Mouse (Mus musculus) retina, postnatal 7 days (tissue): ENCODE measurements around the gene Ttll11.

ENCODE experiments used
- DNase-seq: peaks from one replicate; pipeline ENCODE4 v3.0.0-alpha.2; 2012; ENCODE audit warnings: low read depth, low spot score

The Ttll11 gene

DNA sequence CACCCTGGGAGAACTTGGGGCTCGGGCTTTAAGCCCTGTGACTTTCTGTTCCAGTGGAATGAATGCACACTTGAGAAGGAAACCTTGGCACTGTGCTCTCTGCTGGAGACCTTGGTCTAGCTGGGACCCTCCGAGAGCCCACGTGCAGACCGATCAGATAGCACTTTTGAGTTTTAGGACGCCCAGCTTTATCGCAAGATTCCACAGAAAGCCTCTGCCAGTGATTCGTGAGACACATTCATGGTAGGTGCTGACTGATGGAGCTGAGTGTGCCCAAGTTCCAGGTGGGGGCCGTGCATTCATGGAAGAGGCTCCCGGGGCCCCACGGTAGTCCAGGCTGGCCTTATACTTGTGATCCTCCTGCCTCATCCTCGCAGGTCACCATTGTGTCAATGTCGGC lies 210.3 kb downstream of the Ttll11 start:
- DNase-seq = no peak

DNA sequence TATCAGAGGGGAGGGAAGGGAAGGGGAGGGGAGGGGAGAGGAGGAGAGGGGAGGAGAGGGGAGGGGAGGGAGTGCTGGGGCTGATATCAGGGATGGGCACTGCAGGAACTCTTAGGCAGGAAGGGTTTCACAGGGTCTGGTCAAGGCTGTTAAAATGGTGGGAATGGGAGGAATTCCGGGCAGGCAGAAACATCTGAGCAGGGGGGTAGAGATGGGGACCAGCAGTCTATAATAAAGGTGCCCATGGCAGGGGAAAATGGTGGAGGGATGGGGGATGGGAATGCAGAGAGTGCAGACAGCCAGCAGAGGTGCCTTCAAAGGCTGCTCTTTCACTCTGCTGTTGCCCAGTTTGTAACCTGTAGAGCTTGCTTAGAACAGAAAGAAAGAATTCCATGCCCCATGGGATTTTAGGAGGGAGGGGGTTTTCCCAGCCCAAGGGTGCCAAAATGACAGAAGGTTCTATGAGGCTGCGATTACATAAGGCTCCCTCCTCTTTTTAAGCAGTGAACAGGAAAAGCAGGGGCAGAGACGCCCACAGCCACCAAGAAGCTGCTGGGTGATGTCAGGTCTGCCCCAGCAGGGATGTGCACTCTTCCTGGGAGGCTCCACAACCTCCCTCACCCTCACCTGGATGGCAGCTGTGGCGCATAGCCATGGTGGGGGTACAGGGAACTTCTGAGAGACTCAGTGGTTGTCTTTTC lies 211.0 kb downstream of the Ttll11 start:
- no peak for DNase-seq

DNA sequence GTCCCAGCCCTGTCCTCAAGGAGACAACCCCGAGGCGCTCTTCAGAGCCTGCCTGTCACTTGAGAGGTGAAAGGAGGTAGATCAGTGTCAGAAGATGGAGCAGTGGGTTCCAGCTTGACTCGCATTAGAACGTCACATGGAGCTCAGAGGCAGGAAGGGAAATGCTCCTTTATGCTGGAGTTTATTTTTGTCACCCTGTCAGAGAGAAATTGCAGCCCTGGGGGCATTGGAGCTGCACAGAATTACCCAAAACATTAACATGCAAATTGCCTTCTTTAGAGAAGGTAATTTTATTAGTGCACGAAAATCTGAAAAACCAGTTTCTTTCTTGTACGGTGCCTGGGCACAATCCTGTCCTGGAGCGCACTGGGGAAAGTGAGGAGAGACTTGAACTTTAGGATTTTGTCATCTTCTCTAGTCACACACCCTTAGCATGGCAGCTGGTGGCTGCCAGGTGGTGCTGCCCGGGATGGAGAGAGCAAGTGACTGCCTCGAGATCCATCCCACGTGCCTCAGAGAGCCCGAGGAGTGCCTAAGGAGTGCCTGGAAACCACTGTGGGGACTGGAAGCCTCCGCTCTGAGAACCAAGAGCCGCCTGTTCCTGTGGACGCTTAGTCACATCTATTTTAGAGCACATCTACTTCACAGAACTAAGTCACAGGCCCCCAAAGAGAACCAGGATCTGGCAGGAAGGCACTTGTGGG lies 211.7 kb downstream of the Ttll11 start:
- DNase-seq = no peak

DNA sequence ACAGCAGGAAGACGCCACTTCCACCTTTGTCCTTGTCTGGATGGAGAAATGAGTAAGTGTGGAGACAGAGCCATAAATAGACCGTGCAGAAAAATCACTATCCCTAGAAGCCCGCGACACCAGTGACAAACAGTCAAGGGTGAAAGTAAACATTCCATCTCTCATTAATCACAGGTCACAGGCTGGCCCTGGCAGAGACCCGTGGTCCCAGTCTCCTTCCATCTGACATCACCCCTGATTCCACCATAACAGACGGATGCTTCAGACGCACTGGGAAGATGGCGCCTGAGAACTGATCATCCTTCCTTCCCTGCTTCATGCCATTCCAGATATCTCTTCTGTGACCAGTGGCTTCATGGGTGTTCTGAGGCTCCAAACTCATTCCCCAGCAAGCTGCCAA lies 215.4 kb downstream of the Ttll11 start:
- no peak for DNase-seq

DNA sequence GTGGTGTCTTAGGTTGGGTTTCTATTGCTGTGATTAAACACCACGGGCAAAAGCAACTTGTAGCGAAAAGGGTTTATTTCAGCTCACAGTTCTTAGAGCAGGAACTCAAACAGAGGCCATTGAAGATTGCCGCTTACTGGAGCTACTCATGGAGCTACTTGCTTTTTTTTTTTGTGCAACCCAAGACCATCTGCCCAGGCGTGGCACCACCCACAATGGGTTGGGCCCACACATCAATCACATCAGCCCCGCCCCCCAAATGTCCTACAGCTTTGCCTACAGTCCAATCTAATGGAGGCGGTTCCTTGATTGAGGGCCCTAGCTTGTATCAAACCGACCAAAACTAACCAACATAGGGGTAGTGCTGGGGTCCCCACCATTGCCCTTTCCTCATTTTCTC lies 215.9 kb downstream of the Ttll11 start:
- DNase-seq = no peak

DNA sequence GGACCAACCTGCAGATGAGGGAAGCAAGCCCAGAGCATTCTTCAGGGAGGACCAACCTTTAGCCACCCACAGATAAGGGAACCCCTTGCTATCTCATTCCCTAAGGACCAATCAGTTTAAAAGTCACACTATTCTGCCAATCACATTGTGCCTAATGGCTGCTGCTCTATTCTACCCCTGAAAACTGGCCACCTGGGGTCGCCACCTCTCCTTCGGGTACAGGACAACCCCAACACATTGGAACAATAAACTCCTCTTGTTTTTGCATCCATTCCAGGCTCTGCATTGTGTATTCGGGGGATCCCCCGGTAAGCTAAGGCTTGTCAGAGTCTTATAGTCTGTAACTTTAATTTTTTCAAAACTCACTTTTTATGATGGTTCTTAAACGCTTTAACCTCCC lies 218.3 kb downstream of the Ttll11 start:
- no peak for DNase-seq

DNA sequence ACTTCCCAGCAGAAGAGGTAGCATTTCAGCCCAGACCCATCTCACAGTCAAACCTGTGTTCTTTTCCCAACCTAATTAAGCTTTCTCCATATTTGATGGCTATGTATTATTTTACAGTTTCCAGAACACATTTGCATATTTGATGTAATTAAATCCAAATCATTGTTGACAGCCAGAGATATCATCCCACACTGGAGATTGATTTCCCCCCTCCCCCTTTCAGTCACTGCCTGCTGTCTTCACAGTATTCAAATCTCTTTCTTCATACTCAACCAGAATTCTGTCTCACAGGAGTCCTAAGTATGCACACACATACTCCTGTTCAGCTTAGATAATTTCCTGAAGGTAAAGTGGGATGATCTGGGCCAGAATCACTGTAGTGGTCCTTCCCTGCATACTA lies 218.8 kb downstream of the Ttll11 start:
- no peak for DNase-seq

DNA sequence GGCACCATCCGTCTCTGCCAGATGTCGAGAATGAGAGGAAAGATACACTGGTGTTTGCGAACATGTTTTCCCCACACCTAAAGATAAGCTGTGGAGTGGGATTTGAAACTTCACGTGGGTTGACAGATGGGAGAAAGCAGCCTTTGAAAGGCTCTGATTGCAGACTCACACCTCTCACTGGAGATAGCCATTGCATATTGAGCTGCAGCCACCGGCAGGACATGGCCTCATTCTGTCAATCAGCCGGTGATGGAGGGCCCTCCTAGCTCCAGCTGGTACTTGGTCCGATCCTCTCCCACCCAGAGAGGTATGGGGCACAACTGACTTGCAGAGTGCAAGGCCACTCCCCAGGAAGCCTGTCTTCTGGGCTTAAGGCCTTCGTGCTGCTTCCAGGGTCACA lies 219.4 kb downstream of the Ttll11 start:
- DNase-seq = peak; percentile 30

DNA sequence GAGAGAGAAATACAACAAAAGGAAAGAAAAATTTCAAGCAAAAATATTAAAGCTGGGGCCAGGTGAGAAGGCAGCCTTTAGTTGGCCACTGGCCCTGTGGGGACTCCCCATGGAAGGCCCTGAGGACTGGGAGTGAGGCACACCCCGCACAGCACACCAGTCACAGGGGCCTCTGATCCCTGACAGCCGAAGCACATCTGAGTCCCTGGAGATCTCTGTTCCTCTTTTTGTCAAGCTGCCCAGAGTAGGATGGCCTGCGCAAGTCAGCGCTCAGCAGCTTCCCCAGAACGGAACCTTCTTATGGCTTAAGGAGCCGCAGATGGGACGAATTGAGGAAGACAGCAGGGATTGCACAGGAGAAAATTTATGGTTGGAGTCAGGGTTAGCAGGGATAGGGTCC lies 223.2 kb downstream of the Ttll11 start:
- DNase-seq = no peak

DNA sequence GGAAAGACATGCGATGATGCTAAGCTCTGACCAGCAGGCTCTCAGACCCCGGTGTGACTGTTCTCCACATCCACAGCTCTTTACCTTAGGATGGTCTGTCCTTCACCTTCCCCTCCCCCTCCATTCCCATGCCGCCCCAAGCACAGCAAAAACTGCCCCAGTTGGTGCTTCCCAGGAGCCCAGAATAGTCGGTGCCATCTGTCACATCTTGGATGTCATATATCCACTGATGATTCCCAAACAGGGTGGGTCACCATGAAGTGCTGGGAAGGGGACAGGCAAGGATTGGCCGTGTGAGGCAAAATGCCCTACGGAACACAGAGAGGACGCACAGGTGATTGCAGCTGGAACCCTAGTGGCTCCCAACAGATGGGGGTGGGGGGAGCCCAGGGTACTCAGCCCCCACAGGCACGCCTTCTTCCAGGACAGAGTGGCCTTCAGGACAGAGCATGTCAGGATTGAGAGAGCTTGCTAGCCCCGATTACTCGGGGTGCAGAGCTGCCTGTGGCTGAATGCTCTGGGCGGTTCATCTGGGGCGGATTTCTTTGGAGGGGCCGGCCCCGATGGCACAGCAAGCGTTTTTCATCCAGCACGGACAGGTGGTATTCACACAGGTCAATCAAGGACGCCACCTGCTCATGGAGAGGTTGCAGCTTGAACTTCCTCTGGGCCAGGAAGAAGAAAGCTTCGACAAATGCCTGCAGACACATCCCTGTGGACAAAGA lies 227.8 kb downstream of the Ttll11 start:
- no peak for DNase-seq

DNA sequence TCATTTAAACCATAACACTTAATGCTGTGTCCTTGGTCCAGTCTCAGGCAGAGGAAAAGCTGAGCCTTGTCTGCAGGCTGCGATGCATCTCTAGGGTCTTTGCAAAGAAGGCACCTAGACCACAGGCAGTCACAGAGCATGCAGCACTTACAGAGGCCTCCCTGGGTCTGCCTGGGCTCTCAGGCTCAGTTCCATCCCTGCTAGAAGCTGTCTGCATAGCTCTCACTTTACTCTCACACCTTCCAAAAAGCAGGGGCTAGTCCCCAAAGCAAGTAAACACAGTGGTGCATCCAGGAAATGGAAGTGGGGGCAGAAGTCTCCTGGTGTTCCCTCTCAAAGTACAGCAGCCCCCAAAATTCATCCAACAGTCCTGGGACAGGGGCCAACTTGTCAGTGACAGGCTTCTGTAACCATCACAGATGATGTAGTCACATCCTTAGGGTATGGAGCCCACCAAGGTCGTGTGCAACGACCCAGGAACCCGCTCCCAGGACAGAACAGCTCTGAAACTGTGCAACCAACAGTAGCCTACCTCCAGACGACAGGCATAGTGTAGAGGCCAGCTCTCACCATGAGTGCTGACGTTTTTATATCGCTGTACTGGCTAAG lies 229.1 kb downstream of the Ttll11 start:
- no peak for DNase-seq

DNA sequence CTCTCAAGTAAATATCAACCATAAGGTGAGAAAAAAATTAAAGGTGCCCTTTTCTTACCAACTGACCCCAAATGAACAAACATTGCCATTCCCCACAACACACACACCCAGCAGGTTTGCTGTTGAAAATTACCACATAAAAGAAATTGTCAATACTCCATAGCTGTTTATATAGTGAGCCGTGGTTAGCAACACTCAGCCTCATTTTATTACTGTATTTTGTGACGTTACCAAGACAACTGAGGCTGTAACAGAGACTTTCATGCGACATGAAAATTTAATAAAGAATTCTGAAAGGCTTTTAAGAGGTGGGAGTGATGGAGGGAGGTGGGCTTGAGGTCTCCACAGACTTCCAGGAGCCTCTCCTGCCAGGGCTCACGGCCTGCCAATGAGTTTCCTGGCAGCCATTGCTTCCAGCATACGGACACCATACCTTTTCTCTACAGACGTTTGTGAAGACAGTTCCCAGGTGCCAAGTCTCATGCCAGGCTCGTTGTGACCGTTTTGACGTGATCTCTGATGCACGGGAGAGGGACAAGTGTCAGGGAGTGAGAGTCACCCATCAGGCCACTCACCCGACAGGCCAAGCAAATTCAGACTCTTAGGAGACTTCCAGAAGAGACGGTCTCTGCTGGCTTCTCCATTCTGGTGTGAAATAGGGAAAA lies 232.2 kb downstream of the Ttll11 start:
- no peak for DNase-seq

DNA sequence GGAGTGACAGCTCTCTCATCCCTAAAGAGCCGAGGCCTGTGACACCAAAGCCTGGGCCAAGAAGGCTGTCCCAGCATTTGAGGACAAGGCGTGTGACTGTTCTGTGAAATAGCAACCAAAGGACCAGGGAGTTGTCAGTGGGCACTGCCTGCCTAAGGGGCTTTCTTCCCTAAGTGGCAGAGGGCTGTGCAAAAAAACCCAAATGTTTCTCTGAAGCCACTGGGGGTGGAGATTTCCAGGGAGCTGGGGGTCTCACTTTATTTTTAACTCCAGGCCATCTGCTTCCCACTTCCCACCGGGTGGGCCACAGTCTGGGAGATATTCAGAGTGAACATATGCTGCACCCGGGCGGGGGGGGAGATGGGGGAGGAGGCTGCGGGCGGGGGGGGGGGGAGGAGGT lies 233.1 kb downstream of the Ttll11 start:
- DNase-seq = no peak

DNA sequence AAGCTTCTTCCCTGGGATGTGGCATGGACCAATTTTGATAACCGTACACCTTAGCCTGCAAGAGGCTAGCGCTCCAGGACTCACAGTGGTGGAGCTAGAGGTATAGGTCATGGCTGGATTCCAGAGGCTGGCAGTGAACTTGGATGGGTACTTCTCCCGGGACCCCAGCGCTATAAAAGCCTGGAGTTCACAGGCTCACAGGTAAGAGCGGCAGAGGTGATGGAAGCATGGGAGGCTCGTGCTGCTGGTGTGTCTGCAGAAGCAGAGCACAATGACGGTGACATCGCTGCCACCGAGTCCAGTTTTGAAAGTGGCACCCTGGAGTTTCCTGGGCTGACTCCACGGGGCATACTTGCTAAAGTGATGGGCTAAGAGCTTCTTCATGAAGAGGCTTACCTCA lies 233.8 kb downstream of the Ttll11 start:
- no peak for DNase-seq

DNA sequence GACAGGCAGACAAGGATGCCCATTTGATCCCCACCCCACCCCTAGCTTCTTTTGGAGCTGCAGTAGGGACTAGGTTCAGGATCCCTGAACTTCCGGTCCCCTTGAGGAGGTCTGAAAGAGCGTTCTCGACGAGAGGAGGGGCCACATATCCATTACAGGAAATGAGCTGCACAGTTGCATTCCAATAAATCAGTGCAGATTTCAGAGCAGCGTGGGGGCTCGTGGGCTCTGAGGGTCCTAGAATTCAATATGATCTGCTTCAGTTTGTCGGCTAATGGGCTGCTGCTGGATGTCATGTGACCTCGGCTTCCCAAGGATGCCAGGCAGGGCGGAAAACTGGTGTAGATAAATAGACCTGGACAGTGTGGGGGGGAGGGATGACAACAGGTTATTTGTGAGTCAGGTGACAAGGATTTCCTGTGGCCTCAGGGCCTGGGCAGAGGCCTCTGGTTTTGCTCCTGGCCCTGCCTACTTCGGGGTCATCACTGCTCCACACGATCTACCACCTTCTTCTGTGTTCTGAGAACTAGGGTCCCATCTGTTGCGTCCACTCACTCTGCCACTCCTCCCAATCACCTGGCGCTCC lies 240.0 kb downstream of the Ttll11 start:
- DNase-seq = no peak

DNA sequence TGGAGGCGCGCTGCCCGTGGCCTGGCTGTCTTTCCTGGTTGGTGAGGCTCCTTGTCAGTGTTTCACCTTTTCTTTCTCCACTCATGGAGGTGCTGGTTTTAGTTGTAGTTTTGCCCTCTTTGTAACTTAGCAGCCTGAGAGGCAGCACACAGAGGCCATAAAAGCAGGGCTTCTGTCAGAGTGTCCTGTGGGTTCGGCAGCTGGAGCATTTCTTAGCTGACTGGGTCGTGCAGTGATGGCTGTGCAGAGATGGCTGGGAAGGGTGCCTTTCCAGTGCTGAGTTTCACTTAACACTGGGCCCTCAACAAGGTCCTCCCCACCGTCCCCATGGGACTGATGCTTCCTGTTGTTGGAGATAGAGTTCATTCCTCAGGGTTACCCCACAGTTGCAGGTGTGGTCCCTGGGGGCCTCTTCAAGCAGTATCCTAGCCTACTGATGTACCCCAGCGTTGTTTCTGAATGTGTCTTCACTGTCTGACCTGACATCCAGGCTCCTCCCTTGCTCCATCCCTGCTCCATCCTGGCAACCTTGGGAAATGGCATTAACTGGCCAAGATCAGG lies 242.2 kb downstream of the Ttll11 start:
- no peak for DNase-seq

DNA sequence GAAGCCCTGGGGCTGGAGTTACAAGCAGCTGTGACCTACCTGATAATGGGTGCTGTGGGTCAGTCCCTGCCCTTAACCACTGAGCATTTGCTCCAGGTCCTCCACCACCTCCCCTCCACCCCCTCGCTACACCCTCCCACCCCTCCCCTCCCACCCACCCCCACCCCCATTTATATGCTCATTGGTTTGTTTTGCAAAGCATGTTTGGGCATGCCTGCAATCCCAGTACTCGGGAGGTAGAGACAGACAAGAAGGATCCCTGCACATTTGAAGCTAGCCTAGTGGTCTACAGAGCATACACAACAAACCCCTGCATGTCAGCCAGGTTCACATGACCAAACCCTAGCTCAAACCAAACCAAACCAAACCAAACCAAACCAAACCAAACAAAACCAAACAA lies 243.7 kb downstream of the Ttll11 start:
- DNase-seq = no peak

DNA sequence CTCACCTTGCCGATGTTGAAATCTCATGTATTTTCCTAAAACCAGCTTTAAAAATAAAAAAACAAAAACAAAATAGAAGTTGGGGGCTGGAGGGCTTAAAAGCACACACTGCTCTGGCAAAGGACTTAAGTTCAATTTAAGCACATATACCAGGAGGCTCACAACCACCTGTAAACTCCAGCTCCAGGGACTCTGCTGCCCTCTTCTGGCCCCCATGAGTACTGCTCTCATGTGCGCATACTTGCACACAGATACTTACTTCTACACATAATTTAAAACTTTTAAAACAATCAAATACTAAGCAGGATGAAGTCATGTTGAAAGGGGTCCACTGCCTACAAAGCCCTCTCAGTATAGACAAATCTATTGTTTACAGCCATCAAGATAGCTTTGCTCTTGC lies 244.7 kb downstream of the Ttll11 start:
- no peak for DNase-seq

DNA sequence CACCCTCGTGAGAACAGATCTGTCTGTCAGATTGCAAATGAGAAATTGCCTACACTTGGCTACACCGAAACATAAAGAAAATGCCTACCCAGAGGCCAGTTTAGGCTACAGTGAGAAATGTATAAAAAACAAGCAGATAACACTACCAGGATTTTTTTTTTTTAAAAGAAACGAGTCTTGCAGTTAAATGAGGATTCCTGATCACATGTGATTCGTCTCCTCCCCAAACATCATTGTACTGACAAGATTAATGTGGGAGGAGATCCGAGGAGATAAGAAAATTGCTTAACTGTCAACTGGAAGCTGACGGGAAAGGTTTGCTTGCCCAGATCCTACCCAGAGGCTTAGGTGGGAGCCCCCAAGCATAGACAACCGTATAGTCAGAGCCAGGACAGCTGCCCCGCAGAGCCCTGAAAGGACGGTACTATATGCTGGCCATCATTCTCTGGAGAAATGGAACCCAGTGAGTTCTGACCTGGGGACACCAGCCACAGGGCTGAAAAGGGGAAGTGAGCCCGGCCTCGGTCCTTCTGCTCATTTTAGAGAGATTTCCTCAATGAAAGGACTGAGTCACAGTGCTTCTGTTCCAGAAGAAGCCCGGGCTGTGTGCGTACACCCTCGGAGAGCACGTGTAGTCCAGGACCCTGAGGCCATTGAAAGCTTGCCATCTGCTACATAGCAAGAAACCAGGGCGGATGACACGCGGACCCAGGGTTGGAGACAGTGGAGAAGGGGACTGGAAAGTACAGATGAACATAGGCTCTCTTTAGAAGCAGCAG lies 247.9 kb downstream of the Ttll11 start:
- DNase-seq = no peak
